ENCODE assay signal across 15 mouse cellular contexts in genomic region chr13:35939871-35940665, GRCm38 (mm10). TPM values are rescaled to one million over a fixed set of nuclear protein-coding genes. Genes with fewer than 3 reads are reported as not detected.
"Had no signal": no experiment of that assay in that cellular context is flagged by ENCODE, and none has a peak within 500 bp of the region (broad histone marks: within the 10 kb centered on the region; RNA-seq: fewer than 3 reads in every experiment).

No protein-coding gene starts in this region.

- H3K36me3 ChIP-seq: intestine, embryonic 15.5 days; limb, embryonic 15.5 days; liver, embryonic 12.5 days; midbrain, embryonic 10.5 days; neural tube, embryonic 15.5 days had no signal

- H3K27ac ChIP-seq: intestine, embryonic 15.5 days; left cerebral cortex, adult 2 months; limb, embryonic 15.5 days; liver, embryonic 12.5 days; midbrain, embryonic 10.5 days; neural tube, embryonic 15.5 days had no signal

- H3K27me3 ChIP-seq: intestine, embryonic 15.5 days; limb, embryonic 15.5 days; neural tube, embryonic 15.5 days had no signal

- ATAC-seq: intestine, embryonic 15.5 days; liver, embryonic 12.5 days had no signal

- DNase-seq: kidney, postnatal 10 days; lung, embryonic 14.5 days; lung, postnatal 10 days; midbrain, embryonic 14.5 days; right cerebral cortex, postnatal 4 days; spleen, adult 18-20 months; thymus, adult 18-20 months; thymus, postnatal 36 days had no signal

- H3K9ac ChIP-seq: intestine, embryonic 15.5 days; limb, embryonic 15.5 days; liver, embryonic 12.5 days; lung, embryonic 14.5 days; neural tube, embryonic 15.5 days had no signal

- H3K4me3 ChIP-seq: intestine, embryonic 15.5 days; left cerebral cortex, adult 2 months; limb, embryonic 15.5 days; liver, embryonic 12.5 days; midbrain, embryonic 10.5 days; myocyte; neural tube, embryonic 15.5 days had no signal

- H3K4me1 ChIP-seq: intestine, embryonic 15.5 days; limb, embryonic 15.5 days; liver, embryonic 12.5 days; midbrain, embryonic 10.5 days; neural tube, embryonic 15.5 days had no signal

- H3K4me2 ChIP-seq: intestine, embryonic 15.5 days; limb, embryonic 15.5 days; liver, embryonic 12.5 days; lung, embryonic 14.5 days; neural tube, embryonic 15.5 days had no signal

- H3K9me3 ChIP-seq: intestine, embryonic 15.5 days; limb, embryonic 15.5 days; neural tube, embryonic 15.5 days had no signal

RNA-seq across cellular contexts. Expression of gene Ppp1r3g, which starts 18.6 kb away (rescaled TPM):
- polyA plus RNA-seq: myocyte had no signal
